Mouse (Mus musculus) CH12.LX (cell line): ENCODE data around the gene Plcd1. TPM values are rescaled to one million over a fixed set of nuclear protein-coding genes. Genes with fewer than 3 reads are reported as not detected.
A peak's percentile ranks its signal among the peaks of the same experiment; 100 is the strongest.

ENCODE experiments used
- DNase-seq: peaks from one replicate; pipeline ENCODE4 v3.0.0-alpha.2; 2013; ENCODE audit errors: extremely low read depth
- H3K27ac ChIP-seq: 2 replicates; pipeline ENCODE4 v1.5.1; 2012; ENCODE audit warnings: low read depth, mild to moderate bottlenecking, control low read depth, moderate library complexity; ENCODE audit not compliant: insufficient read depth
- H3K27me3 ChIP-seq: replicated peaks from 2 replicates; pipeline ENCODE3; 2012; ENCODE audit warnings: inconsistent platforms
- H3K36me3 ChIP-seq, 2 experiments: replicated peaks in 1 of 2; 2 replicates each; pipeline versions ENCODE3 to v1.6.1; 2012; ENCODE audit warnings: inconsistent platforms in 1 of 2, low read length in 1 of 2, mild to moderate bottlenecking in 1 of 2, mixed read lengths in 1 of 2, moderate library complexity in 1 of 2; ENCODE audit not compliant: control insufficient read depth in 1 of 2, insufficient read depth in 1 of 2
- H3K4me1 ChIP-seq, 2 experiments: 2 replicates each; pipeline ENCODE4 v1.6.1; 2012; ENCODE audit warnings: inconsistent platforms in 1 of 2, moderate library complexity in 1 of 2; ENCODE audit not compliant: insufficient read depth in 2 of 2, control insufficient read depth in 1 of 2
- H3K4me2 ChIP-seq: 2 replicates; pipeline ENCODE4 v1.6.1; 2012; ENCODE audit warnings: low read depth, mild to moderate bottlenecking, control low read depth; ENCODE audit not compliant: poor library complexity, insufficient read depth, severe bottlenecking
- H3K4me3 ChIP-seq, 3 experiments: fragments of 150-350 bp in 1 of 3; sonication (generic) in 1 of 3; replicated peaks in 1 of 3; 2 replicates each; pipeline versions ENCODE3 to v1.5.1; 2011 to 2012; ENCODE audit warnings: low read depth in 2 of 3, low read length in 2 of 3, mild to moderate bottlenecking in 2 of 3, moderate library complexity in 2 of 3, control low read depth in 1 of 3, improper control_type of control experiment in 1 of 3, inconsistent platforms in 1 of 3, mixed read lengths in 1 of 3; ENCODE audit not compliant: poor library complexity in 1 of 3
- H3K79me2 ChIP-seq: replicated peaks from 2 replicates; pipeline ENCODE4 v1.6.1; 2012; ENCODE audit warnings: mild to moderate bottlenecking, moderate library complexity; ENCODE audit not compliant: control insufficient read depth, poor library complexity, insufficient read depth, severe bottlenecking; ENCODE audit errors: extremely low read depth
- H3K9ac ChIP-seq: 2 replicates; pipeline ENCODE4 v1.6.1; 2012; ENCODE audit warnings: low read depth, mild to moderate bottlenecking, control low read depth, moderate library complexity; ENCODE audit not compliant: insufficient read depth
- H3K9me3 ChIP-seq: replicated peaks from 2 replicates; pipeline ENCODE3; 2012; ENCODE audit warnings: low read length, inconsistent platforms, mixed read lengths
- EP300 ChIP-seq: IDR thresholded peaks from 2 replicates; pipeline ENCODE4 v1.6.1; 2011; ENCODE audit warnings: low read length, improper control_type of control experiment
- IRF4 ChIP-seq: IDR thresholded peaks from 2 replicates; pipeline ENCODE4 v1.6.1; 2014; ENCODE audit warnings: low read depth, mild to moderate bottlenecking, inconsistent platforms, low read length, improper control_type of control experiment
- JUN ChIP-seq: IDR thresholded peaks from 2 replicates; pipeline ENCODE4 v1.6.1; 2011; ENCODE audit warnings: low read depth, mild to moderate bottlenecking, low read length, improper control_type of control experiment, moderate library complexity; ENCODE audit not compliant: insufficient read depth
- JUND ChIP-seq: conservative IDR thresholded peaks from 2 replicates; pipeline ENCODE4 v1.6.1; 2011; ENCODE audit warnings: low read depth, low read length, improper control_type of control experiment
- KAT2A ChIP-seq: IDR thresholded peaks from 2 replicates; pipeline ENCODE4 v1.6.1; 2012; ENCODE audit warnings: low read length, improper control_type of control experiment, inconsistent platforms; ENCODE audit not compliant: insufficient replicate concordance
- MAFK ChIP-seq: IDR thresholded peaks from 2 replicates; pipeline ENCODE4 v1.6.1; 2011; ENCODE audit warnings: low read length, improper control_type of control experiment; ENCODE audit not compliant: insufficient replicate concordance
- MYC ChIP-seq: IDR thresholded peaks from 2 replicates; pipeline ENCODE4 v1.6.1; 2011; ENCODE audit warnings: low read depth, mild to moderate bottlenecking, improper control_type of control experiment, low read length
- POLR2A ChIP-seq: IDR thresholded peaks from 2 replicates; pipeline ENCODE4 v1.6.1; 2011; ENCODE audit warnings: low read depth, mild to moderate bottlenecking, improper control_type of control experiment, low read length
- POLR2AphosphoS2 ChIP-seq: IDR thresholded peaks from 2 replicates; pipeline ENCODE4 v1.6.1; 2011; ENCODE audit warnings: low read depth, low read length, improper control_type of control experiment
- SIN3A ChIP-seq: IDR thresholded peaks from 2 replicates; pipeline ENCODE4 v1.6.1; 2012; ENCODE audit warnings: low read length, improper control_type of control experiment, inconsistent platforms
- TBP ChIP-seq: conservative IDR thresholded peaks from 2 replicates; pipeline ENCODE4 v1.6.1; 2011; ENCODE audit warnings: low read depth, low read length, improper control_type of control experiment
- USF1 ChIP-seq: IDR thresholded peaks from 2 replicates; pipeline ENCODE4 v1.6.1; 2014; ENCODE audit warnings: low read depth, mild to moderate bottlenecking, inconsistent platforms, low read length, improper control_type of control experiment
- USF2 ChIP-seq: conservative IDR thresholded peaks from 2 replicates; pipeline ENCODE4 v1.6.1; 2011; ENCODE audit warnings: low read depth, low read length, improper control_type of control experiment
- ZC3H11A ChIP-seq: IDR thresholded peaks from 2 replicates; pipeline ENCODE4 v1.6.1; 2012; ENCODE audit warnings: low read depth, mild to moderate bottlenecking, inconsistent platforms, low read length, improper control_type of control experiment
- ZNF384 ChIP-seq: IDR thresholded peaks from 2 replicates; pipeline ENCODE4 v1.6.1; 2012; ENCODE audit warnings: low read depth, low read length, improper control_type of control experiment, inconsistent platforms
- dilution Hi-C: fragments of 300-500 bp; cut with MboI; formaldehyde crosslinking; loops from 2 replicates; pipeline ENCODE4 v1.14.3; 2020; ENCODE audit warnings: low sequenced_read_pairs; ENCODE audit not compliant: extremely low pct_unique_long_range_greater_than_20kb, extremely low pct_ligation_motif_present
- in situ Hi-C: fragments of 300-500 bp; cut with MboI; formaldehyde crosslinking; loops from 3 replicates; pipeline ENCODE4 v1.14.3; 2019; ENCODE audit warnings: low sequenced_read_pairs, low pct_ligation_motif_present, low pct_unique_long_range_greater_than_20kb, mixed read lengths
- polyA plus RNA-seq: library from polyadenylated mRNA; unstranded; fragments of >175 nt; gene quantifications from 2 replicates; pipeline ENCODE4 v1.2.1, GENCODE M21; 2012; ENCODE audit warnings: low read depth; ENCODE audit not compliant: insufficient read length
- total RNA-seq, 2 experiments: library from RNA; depleted of rRNA; stranded (reverse); fragments of 300-350 nt in 1 of 2; fragments of >200 nt in 1 of 2; gene quantifications; 2 replicates each; pipeline ENCODE4 v1.2.3; 2012 to 2014

Gene Plcd1
- total and polyA plus RNA-seq, 3 experiments, result 0.38 to 0.43 TPM; not detected in 1

DNA sequence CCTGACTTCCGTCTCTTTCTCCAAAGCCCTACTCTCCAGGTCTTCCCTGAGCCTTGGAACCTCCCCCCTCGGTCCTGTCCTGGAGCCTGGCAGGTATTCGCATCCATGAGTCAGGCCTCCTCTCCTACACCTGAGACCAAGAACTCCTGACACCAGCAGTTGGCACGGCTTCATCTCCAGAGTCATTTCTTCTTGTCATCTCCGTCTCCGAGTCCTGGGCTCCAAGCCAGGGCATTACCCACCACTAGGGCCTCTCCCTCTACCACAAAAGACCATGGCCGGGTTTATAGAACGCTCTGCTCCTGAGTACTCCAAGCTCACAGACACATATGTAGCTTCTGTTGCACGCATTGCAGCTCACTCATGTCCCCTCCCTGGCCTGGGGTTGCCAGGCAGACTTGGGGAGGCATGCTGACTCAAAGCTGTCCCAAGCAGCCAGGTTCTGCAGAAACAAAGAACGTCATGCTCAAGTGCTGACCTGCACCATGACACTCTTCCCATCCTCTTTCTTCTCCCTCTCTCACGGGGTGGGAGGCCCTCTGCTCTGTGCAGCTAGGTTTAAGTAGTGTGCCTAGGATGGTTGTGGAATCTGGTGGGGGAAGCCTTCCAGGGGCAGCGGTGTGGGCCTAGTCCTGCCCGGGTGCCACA lies 1.3 kb upstream of the Plcd1 start:
- Histone ChIP-seq H3K79me2 (no peaks in the 10 kb centered on the region), H3K4me1 (peaks cover 12 to 13% of the 10 kb centered on the region in 2 experiments), H3K9me3 (no peaks in the 10 kb centered on the region), H3K27me3 (peaks cover 93% of the 10 kb centered on the region), H3K4me3 (no peak overlapping the region), H3K9ac (no peak overlapping the region), H3K27ac (no peak overlapping the region), H3K36me3 (no peaks in the 10 kb centered on the region), H3K4me2 (no peak overlapping the region)
- dilution Hi-C loops (no loop called here), in situ Hi-C loops (no loop called here)
- TF ChIP-seq JUND, result no peak
- no peak for TF ChIP-seq TBP
- peak; percentile 64; the same call in 1 of the 2 replicates for TF ChIP-seq IRF4
- DNase-seq, result no peak

DNA sequence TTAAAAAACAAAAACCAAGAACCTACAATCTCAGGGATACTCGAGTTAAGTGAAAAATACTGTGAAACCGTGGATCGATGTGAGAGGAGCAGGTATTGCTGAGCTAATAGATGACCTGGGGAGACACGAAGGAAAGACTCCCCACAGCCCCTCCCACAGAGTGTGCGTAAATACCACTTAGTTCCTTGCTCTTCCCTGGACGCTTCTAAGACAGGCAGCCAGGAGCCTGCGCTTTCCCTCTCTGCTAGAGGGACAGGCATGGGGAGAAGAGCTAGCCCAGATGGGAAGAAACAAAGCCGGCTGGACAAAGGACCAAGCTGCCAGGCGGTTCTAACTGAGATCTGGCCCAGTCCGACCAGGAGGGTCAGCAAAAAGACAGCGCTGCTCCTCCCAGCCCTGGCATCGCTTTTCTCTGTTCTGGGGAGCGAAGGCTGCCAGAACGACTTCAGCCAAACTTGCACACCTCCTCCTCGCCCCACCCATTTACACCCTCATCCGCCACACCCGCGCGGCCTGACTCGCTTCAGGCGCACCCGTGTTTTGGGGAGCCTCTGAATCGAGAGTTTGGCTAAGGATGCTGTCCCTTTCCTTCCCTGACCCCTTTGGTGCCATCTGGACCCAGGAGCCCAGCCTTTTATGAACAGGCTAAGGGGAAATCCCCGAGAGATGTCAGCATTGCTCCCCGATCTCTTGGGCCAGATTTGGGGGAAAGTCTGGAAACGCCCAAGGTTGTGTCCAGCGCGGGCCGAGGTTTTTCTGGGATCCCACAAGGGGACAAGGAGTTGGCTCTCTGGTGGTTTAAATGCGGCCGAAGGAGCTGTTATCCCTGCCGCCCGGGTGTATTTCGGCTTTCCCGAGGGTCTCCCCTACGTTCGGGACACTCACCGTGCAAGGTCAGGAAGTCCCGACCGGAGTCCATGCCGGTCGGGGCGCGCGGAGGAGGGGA lies 556 bp downstream of the Plcd1 start:
- Histone ChIP-seq H3K27me3 (peaks cover 88% of the 10 kb centered on the region), H3K27ac (no peak overlapping the region), H3K9me3 (no peaks in the 10 kb centered on the region), H3K4me1 (peaks cover 14 to 25% of the 10 kb centered on the region in 2 experiments), H3K79me2 (no peaks in the 10 kb centered on the region), H3K4me3 (peak overlapping the region in 1 of 3 experiments; percentile 41), H3K9ac (peak overlapping the region; percentile 2; the same call in 1 of the 2 replicates), H3K4me2 (peak overlapping the region; percentile 17), H3K36me3 (no peaks in the 10 kb centered on the region)
- no peak for DNase-seq
- dilution Hi-C loops (no loop called here), in situ Hi-C loops (no loop called here)
- TF ChIP-seq USF2 (no peak), POLR2AphosphoS2 (no peak), JUN (no peak), SIN3A (no peak), POLR2A (no peak)

DNA sequence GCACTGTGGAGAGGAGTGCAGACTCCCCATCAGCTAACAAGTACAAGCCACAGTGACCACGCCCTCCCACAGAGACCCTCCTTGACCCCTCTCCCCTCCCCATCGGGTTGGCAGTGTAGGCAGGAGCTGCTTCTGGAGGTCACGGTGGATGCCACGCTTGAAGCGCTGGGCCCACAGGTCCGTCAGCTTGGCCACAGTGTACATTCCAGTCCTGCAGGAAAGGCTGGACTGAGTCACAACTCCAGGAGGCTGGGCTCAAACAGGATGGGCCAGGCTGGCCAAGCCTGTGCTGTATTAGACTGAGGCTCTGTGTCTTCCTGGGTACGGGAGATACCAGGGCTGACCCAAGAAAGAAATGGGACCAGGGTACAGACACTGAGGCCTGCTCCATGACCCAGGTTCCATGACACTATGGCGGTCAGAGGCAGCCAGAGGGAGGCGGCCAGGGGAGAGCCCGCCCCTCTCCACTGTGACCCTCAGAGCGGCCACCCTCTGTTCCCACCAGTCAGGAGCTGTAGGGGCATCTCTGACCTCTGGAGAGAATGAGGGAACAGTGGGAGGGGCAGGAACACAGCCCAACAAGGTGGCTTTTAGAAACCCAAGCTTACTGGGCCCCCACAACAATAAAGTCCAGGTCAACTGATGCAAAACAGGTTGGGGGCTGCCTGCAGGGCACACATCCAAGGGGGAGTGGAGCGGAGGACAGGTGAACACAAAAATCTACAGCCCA lies 1.6 kb downstream of the Plcd1 start:
- no peak overlapping the region for H3K4me3 ChIP-seq
- TF ChIP-seq USF2, result no peak
- no peak for TF ChIP-seq EP300
- no peak for TF ChIP-seq MAFK
- TF ChIP-seq ZC3H11A, result no peak
- TF ChIP-seq KAT2A, result no peak
- TF ChIP-seq USF1, result no peak
- no peak for TF ChIP-seq ZNF384
- no peak for TF ChIP-seq POLR2A
- TF ChIP-seq MYC, result no peak
- no peaks in the 10 kb centered on the region for H3K36me3 ChIP-seq
- H3K79me2 ChIP-seq, result no peaks in the 10 kb centered on the region
- no peak for DNase-seq
- H3K9me3 ChIP-seq, result no peaks in the 10 kb centered on the region
- no peak overlapping the region for H3K27ac ChIP-seq
- peaks cover 14 to 25% of the 10 kb centered on the region in 2 experiments for H3K4me1 ChIP-seq
- dilution Hi-C loops (no loop called here), in situ Hi-C loops (no loop called here)
- H3K27me3 ChIP-seq, result peaks cover 90% of the 10 kb centered on the region
- no peak overlapping the region for H3K4me2 ChIP-seq
- no peak overlapping the region for H3K9ac ChIP-seq
